Mouse (Mus musculus): ENCODE results near the gene Dzip1l. TPM values are rescaled to one million over a fixed set of nuclear protein-coding genes. Genes with fewer than 3 reads are reported as not detected.

The Dzip1l gene
- polyA plus RNA-seq, 1 experiment from 2014 or later = 31.7 TPM

- peak overlapping the region; percentile 28; the same call in 1 of the 2 replicates for H3K27ac ChIP-seq
- H3K4me1 ChIP-seq = no peaks in the 10 kb centered on the region
- H3K4me3 ChIP-seq = no peak overlapping the region
- H3K27me3 ChIP-seq = no peaks in the 10 kb centered on the region
- ATAC-seq (ENCODE audit: insufficient number of reproducible peaks, insufficient read depth, low FRiP score, low TSS enrichment, low read depth) = no peak
- H3K4me2 ChIP-seq = no peak overlapping the region
- H3K36me3 ChIP-seq = peaks cover 81% of the 10 kb centered on the region
- no peaks in the 10 kb centered on the region for H3K9me3 ChIP-seq
- H3K9ac ChIP-seq = no peak overlapping the region
- 80% methylated on average over 16 of the region's 16 CpGs for whole genome bisulfite sequencing
Observed at GRCm38 (mm10) chr9:99661606-99662166, 32.4 kb downstream of the Dzip1l start.

DNA sequence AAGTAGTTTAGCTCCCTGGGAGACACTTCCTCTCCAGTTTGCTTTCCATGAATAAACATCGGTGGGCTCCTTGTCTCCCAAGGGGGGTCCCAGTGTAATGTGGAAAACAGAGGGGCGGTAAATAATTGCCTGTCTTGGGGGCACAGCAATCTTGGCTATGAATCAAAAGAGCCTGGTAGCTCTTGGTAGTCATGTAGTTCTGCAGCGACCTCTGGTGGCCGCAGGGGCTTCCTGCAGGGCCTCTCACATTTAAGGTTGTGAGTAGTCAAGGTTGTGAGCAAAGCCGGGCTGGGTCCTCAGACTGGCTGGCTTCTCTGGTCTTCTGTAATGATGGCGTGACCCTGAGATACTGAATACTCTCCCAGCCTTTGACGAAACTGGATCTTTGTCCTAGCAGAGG, 33.1 kb downstream of the Dzip1l start:
- WGBS = 27% methylated on average over 7 of the region's 7 CpGs
- Histone ChIP-seq H3K4me1 (no peaks in the 10 kb centered on the region), H3K9me3 (no peaks in the 10 kb centered on the region), H3K27ac (no peak overlapping the region), H3K4me3 (no peak overlapping the region), H3K9ac (no peak overlapping the region), H3K27me3 (no peaks in the 10 kb centered on the region), H3K36me3 (peaks cover 81% of the 10 kb centered on the region), H3K4me2 (no peak overlapping the region)
- no peak for ATAC-seq (ENCODE audit: insufficient number of reproducible peaks, insufficient read depth, low FRiP score, low TSS enrichment, low read depth)

DNA sequence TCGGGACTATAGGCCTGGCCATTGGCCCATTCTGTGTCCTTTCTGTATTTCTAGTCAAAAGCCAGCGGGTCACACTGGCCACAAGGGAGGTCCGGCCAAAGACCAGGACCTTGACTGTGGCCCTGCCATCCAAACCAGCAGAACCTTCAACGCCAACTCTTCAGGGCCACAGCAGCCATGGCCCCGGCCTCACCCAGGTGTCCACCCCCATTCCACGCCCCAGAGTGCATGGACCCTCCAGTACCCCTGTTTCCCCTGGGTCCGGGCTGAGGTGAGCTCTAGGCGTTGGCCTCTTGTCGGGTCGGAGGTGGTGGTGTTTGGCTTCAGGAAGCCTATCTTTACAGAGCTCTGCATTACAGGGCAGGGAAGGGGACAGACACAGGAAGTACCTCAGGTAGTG, 33.6 kb downstream of the Dzip1l start:
- Histone ChIP-seq H3K9ac (no peak overlapping the region), H3K4me1 (no peaks in the 10 kb centered on the region), H3K27ac (no peak overlapping the region), H3K4me3 (no peak overlapping the region), H3K27me3 (no peaks in the 10 kb centered on the region), H3K4me2 (no peak overlapping the region), H3K36me3 (peaks cover 81% of the 10 kb centered on the region), H3K9me3 (no peaks in the 10 kb centered on the region)
- ATAC-seq (ENCODE audit: insufficient number of reproducible peaks, insufficient read depth, low FRiP score, low TSS enrichment, low read depth) = no peak
- 92% methylated on average over 10 of the region's 10 CpGs for WGBS

- Histone ChIP-seq H3K4me1 (no peaks in the 10 kb centered on the region), H3K9ac (no peak overlapping the region), H3K36me3 (peaks cover 87% of the 10 kb centered on the region), H3K27me3 (no peaks in the 10 kb centered on the region), H3K4me3 (no peak overlapping the region), H3K4me2 (no peak overlapping the region), H3K9me3 (peaks cover 6% of the 10 kb centered on the region; the same call in 1 of the 2 replicates), H3K27ac (no peak overlapping the region)
- ATAC-seq (ENCODE audit: insufficient number of reproducible peaks, insufficient read depth, low FRiP score, low TSS enrichment, low read depth) = no peak
- WGBS = 87% methylated on average over 8 of the region's 8 CpGs
Observed at GRCm38 (mm10) chr9:99667596-99667995, 38.3 kb downstream of the Dzip1l start.

DNA sequence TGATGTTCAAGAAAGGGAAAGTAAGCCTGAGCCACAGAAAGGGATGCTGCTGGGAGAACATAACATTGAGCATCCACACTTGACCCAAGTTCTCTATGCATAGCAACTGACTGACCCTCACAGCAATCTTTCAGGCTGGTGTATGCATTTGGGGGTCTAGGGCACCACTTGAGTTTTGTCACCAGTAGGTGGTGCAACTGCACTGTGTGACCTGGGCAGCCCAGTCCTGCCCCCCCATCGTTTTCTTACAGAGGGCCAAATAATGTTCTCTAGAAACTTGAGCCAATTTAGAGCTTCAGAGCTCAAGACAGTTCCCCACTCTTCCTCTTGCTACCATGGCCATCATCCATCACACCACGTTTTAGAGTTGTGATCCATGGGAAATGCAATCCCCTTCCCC, 42.3 kb downstream of the Dzip1l start:
- H3K4me1 ChIP-seq = no peaks in the 10 kb centered on the region
- H3K27ac ChIP-seq = no peak overlapping the region
- H3K27me3 ChIP-seq = no peaks in the 10 kb centered on the region
- H3K4me3 ChIP-seq = no peak overlapping the region
- no peak overlapping the region for H3K9ac ChIP-seq
- no peak for ATAC-seq (ENCODE audit: insufficient number of reproducible peaks, insufficient read depth, low FRiP score, low TSS enrichment, low read depth)
- peaks cover 6% of the 10 kb centered on the region; the same call in 1 of the 2 replicates for H3K9me3 ChIP-seq
- H3K36me3 ChIP-seq = peaks cover 52% of the 10 kb centered on the region
- H3K4me2 ChIP-seq = no peak overlapping the region
- 35% methylated on average over 2 of the region's 2 CpGs for WGBS

DNA sequence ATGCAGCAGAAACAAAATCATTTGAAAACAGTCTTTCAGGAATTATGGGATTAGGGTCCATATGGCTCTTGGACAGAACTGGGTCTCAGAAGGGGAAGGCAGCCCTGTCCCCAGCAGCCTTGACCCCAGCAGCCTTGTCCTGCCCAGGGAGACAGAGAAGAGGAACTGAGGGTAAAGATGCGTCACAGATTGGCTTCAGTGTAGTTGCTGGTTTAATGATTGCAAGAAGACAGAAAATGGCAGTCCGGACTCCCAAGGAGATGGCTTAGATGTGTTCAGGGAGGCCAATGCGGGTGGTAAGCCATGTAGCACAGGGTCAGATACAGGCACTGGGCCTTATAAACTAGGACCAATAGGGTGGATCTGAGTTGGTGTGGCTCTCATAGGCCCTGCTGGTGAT, 46.4 kb downstream of the Dzip1l start:
- WGBS = 88% methylated on average over 3 of the region's 3 CpGs
- no peak overlapping the region for H3K9ac ChIP-seq

DNA sequence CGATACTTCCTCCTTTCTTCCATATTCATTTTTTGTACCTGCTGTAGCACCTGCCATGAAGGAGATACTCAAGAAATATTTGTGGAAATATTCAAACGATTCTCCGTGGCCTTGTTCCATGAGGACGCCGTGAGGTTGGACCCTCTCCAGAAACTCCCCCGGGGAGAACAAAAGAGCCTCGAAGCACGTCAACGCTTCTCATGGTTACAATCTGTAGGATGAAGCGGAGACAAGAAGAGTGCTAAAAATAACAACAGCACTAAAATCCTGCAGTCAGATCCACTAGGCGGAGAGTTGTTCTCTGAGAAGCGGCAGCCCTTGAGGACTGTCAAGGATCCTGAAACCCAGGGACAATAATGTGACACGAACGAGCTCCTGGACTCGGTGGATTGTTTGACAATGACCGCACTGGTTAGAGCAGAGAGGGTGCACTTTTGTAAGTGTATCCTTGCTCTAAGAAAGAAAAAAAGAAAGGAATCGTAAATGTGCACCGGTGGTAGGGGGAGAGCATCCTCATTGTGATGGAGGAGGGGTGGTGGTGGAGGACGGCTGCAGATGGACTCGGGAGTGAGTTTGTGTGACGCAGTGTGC, 52.8 kb downstream of the Dzip1l start:
- no peak for ATAC-seq (ENCODE audit: insufficient number of reproducible peaks, insufficient read depth, low FRiP score, low TSS enrichment, low read depth)
- WGBS = 85% methylated on average over 21 of the region's 21 CpGs
- Histone ChIP-seq H3K4me2 (no peak overlapping the region), H3K9ac (no peak overlapping the region), H3K4me3 (no peak overlapping the region), H3K9me3 (no peaks in the 10 kb centered on the region), H3K36me3 (no peaks in the 10 kb centered on the region), H3K4me1 (no peaks in the 10 kb centered on the region), H3K27me3 (no peaks in the 10 kb centered on the region), H3K27ac (no peak overlapping the region)

More for the DNA sequence above, 46.4 kb downstream of the Dzip1l start:
- Histone ChIP-seq H3K4me1 (no peaks in the 10 kb centered on the region), H3K27ac (no peak overlapping the region), H3K36me3 (peaks cover 15% of the 10 kb centered on the region), H3K4me3 (no peak overlapping the region), H3K9me3 (no peaks in the 10 kb centered on the region), H3K27me3 (no peaks in the 10 kb centered on the region), H3K4me2 (no peak overlapping the region)
- no peak for ATAC-seq (ENCODE audit: insufficient number of reproducible peaks, insufficient read depth, low FRiP score, low TSS enrichment, low read depth)

- ATAC-seq (ENCODE audit: insufficient number of reproducible peaks, insufficient read depth, low FRiP score, low TSS enrichment, low read depth) = no peak
- Histone ChIP-seq H3K9ac (no peak overlapping the region), H3K4me3 (no peak overlapping the region), H3K27ac (no peak overlapping the region), H3K36me3 (no peaks in the 10 kb centered on the region), H3K4me1 (no peaks in the 10 kb centered on the region), H3K9me3 (no peaks in the 10 kb centered on the region), H3K27me3 (no peaks in the 10 kb centered on the region), H3K4me2 (no peak overlapping the region)
- 75% methylated on average over 5 of the region's 5 CpGs for WGBS
Observed at GRCm38 (mm10) chr9:99685061-99685521, 55.8 kb downstream of the Dzip1l start.

DNA sequence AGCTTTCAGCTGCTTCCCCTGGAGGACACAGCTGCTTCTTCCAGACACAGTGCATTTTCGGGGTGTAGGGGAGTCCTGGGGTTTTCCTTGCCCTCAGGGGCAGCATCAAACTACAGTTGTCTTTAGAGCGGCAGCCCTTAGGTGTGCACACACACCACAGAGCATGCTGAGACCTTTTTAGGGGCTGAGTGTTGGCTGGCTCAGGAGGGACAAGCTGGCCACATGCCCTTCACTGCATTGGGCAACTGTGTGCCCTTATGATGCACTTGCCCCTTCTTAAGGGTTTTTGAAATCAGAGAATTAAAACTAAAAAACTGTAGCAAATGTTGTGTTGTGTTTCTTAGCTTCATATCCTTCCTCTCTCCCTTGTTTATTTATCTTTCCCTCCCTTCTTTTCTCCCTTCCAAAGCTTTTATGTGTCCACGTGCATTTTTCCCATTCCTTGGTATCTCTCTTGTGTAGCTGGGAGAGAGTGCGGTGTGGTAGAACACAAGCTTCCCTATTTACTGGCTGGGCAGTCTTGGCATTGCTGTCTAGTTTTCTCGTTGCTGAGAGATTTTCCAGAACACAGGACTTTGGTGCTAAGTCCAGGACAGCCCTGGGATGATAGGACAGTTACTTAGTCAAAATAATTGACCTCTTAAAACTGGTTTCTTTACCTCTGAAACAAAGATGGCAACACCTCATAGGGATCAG, 56.4 kb downstream of the Dzip1l start:
- no peak overlapping the region for H3K27ac ChIP-seq
- no peak overlapping the region for H3K4me3 ChIP-seq
- no peaks in the 10 kb centered on the region for H3K9me3 ChIP-seq
- no peak for ATAC-seq (ENCODE audit: insufficient number of reproducible peaks, insufficient read depth, low FRiP score, low TSS enrichment, low read depth)
- no peak overlapping the region for H3K4me2 ChIP-seq
- no peaks in the 10 kb centered on the region for H3K4me1 ChIP-seq
- no peaks in the 10 kb centered on the region for H3K36me3 ChIP-seq
- no peaks in the 10 kb centered on the region for H3K27me3 ChIP-seq
- 70% methylated on average over 5 of the region's 5 CpGs for WGBS
- no peak overlapping the region for H3K9ac ChIP-seq

DNA sequence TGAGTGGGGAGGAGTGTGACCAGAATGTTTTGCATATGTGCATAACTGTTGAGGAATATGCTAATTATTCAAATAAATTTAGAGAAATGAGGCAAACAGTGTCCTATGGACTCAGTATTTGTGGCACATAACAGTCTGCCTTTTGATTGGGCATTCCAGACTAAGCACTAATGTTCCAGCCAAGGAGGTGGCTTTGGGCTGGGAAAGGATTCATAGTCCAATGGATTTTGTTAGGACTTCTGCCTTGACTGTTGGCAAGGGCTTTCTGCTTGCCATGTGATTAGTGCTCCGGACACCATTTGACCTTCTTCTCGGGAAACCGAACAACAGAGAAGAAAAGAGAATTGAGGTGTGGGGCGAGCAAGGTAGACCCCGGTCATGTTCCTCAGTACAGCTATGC, 60.5 kb downstream of the Dzip1l start:
- no peaks in the 10 kb centered on the region for H3K9me3 ChIP-seq
- H3K4me3 ChIP-seq = no peak overlapping the region
- no peaks in the 10 kb centered on the region for H3K4me1 ChIP-seq
- no peaks in the 10 kb centered on the region for H3K27me3 ChIP-seq
- no peak for ATAC-seq (ENCODE audit: insufficient number of reproducible peaks, insufficient read depth, low FRiP score, low TSS enrichment, low read depth)
- no peak overlapping the region for H3K4me2 ChIP-seq
- H3K9ac ChIP-seq = no peak overlapping the region
- no peak overlapping the region for H3K27ac ChIP-seq
- WGBS = 95% methylated on average over 5 of the region's 5 CpGs
- H3K36me3 ChIP-seq = no peaks in the 10 kb centered on the region

GRCm38 (mm10) chr9:99690386-99690785, 61.1 kb downstream of the Dzip1l start:
- no peak overlapping the region for H3K4me2 ChIP-seq
- H3K9me3 ChIP-seq = no peaks in the 10 kb centered on the region
- no peak for ATAC-seq (ENCODE audit: insufficient number of reproducible peaks, insufficient read depth, low FRiP score, low TSS enrichment, low read depth)
- no peak overlapping the region for H3K9ac ChIP-seq
- H3K27me3 ChIP-seq = no peaks in the 10 kb centered on the region
- WGBS = 77% methylated on average over 7 of the region's 7 CpGs
- no peak overlapping the region for H3K4me3 ChIP-seq
- no peaks in the 10 kb centered on the region for H3K4me1 ChIP-seq
- H3K36me3 ChIP-seq = no peaks in the 10 kb centered on the region
- H3K27ac ChIP-seq = no peak overlapping the region

DNA sequence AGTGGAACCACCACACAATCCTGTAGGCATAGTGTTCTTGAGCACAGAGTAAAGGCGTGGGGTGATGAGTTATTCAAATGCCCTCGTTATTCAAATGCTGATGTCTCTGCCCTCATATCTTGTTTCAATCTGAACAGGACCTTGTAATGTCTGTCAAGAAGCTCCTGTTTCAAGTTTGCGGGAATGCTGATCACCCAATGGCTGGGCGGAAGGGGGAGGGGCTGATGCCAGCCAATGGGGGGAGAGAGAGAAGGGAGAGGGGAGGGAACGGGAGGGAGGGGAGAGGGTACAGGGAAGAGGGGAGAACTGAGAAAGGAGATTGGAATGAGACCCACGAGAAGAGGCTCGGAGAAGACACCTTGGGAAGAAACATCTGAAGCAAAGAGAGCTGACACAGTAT, 65.7 kb downstream of the Dzip1l start:
- 63% methylated on average over 7 of the region's 7 CpGs for WGBS
- Histone ChIP-seq H3K27me3 (no peaks in the 10 kb centered on the region), H3K27ac (no peak overlapping the region), H3K4me3 (no peak overlapping the region), H3K4me1 (no peaks in the 10 kb centered on the region), H3K36me3 (no peaks in the 10 kb centered on the region), H3K4me2 (no peak overlapping the region), H3K9ac (no peak overlapping the region), H3K9me3 (no peaks in the 10 kb centered on the region)
- no peak for ATAC-seq (ENCODE audit: insufficient number of reproducible peaks, insufficient read depth, low FRiP score, low TSS enrichment, low read depth)
